Comparison of ENCODE assay signal across 8 mouse cellular contexts in genomic region chr6:51170414-51170813, GRCm38 (mm10).
DNase-seq lines count a peak whose midpoint lies in the region; ATAC-seq lines count a peak whose summit lies in the region.

No protein-coding gene starts in this region.

- DNase-seq in cerebellum, postnatal 10 days, result peak; percentile 80 to 82
- DNase-seq in cerebellum, adult 11-12 months, result no peak
- peak; percentile 46 for DNase-seq in liver, embryonic 11.5 days (ENCODE audit: low spot score)
- DNase-seq in natural killer cell, adult 2 months (ENCODE audit: low spot score in 2 of 2), result peak; percentile 50 to 59
- peak; percentile 74 for DNase-seq in yolk sac, embryonic 10.5 days (ENCODE audit: low spot score)

- ATAC-seq in activated CD4-positive, CD25-positive, alpha-beta regulatory T cell, adult 4 months, result peak; percentile 46
- no peak for ATAC-seq in forebrain, embryonic 13.5 days
- ATAC-seq in hindbrain, embryonic 15.5 days (ENCODE audit: low FRiP score, low read depth), result no peak
- ATAC-seq in liver, embryonic 11.5 days (replicated peaks; ENCODE audit: low FRiP score), result peak; percentile 54

- 0 out of 2 replicates have a peak overlapping the region, but pooled peaks have one; percentile 9 for H3K4me3 ChIP-seq in forebrain, embryonic 13.5 days
- H3K4me3 ChIP-seq in hindbrain, embryonic 15.5 days, result no peak overlapping the region
- peak overlapping the region; percentile 51 for H3K4me3 ChIP-seq in liver, embryonic 11.5 days (ENCODE audit: low read depth, low read length)

- peak overlapping the region; percentile 31; the same call in 1 of the 2 replicates for H3K27ac ChIP-seq in forebrain, embryonic 13.5 days
- peak overlapping the region; percentile 62; the same call in 1 of the 2 replicates for H3K27ac ChIP-seq in hindbrain, embryonic 15.5 days (replicated peaks)
- H3K27ac ChIP-seq in liver, embryonic 11.5 days (ENCODE audit: low read depth, low read length), result peak overlapping the region; percentile 94

- peaks cover 47% of the 10 kb centered on the region for H3K4me1 ChIP-seq in forebrain, embryonic 13.5 days
- H3K4me1 ChIP-seq in hindbrain, embryonic 15.5 days (replicated peaks), result peaks cover 19% of the 10 kb centered on the region
- peaks cover 13% of the 10 kb centered on the region for H3K4me1 ChIP-seq in liver, embryonic 11.5 days (replicated peaks; ENCODE audit: control insufficient read depth, insufficient read depth, low read length)

- H3K9ac ChIP-seq in forebrain, embryonic 13.5 days, result no peak overlapping the region
- H3K9ac ChIP-seq in hindbrain, embryonic 15.5 days, result no peak overlapping the region
- H3K9ac ChIP-seq in liver, embryonic 11.5 days (ENCODE audit: low read depth, low read length), result peak overlapping the region; percentile 68

- peaks cover 53% of the 10 kb centered on the region for H3K27me3 ChIP-seq in forebrain, embryonic 13.5 days
- H3K27me3 ChIP-seq in hindbrain, embryonic 15.5 days, result peaks cover 31% of the 10 kb centered on the region
- H3K27me3 ChIP-seq in liver, embryonic 11.5 days (replicated peaks; ENCODE audit: control insufficient read depth, insufficient read depth, low read length), result peaks cover 18% of the 10 kb centered on the region

- H3K36me3 ChIP-seq in forebrain, embryonic 13.5 days (ENCODE audit: poor library complexity, severe bottlenecking), result no peaks in the 10 kb centered on the region
- no peaks in the 10 kb centered on the region for H3K36me3 ChIP-seq in hindbrain, embryonic 15.5 days
- no peaks in the 10 kb centered on the region for H3K36me3 ChIP-seq in liver, embryonic 11.5 days (ENCODE audit: control insufficient read depth, insufficient read depth, low read length)

- 1% methylated on average over 11 of the region's 11 CpGs for WGBS in forebrain, embryonic 13.5 days
- WGBS in hindbrain, embryonic 15.5 days, result under 1% methylated on average over 11 of the region's 11 CpGs
- 0% methylated on average over 11 of the region's 11 CpGs for WGBS in liver, embryonic 11.5 days

- H3K4me2 ChIP-seq in forebrain, embryonic 13.5 days, result peak overlapping the region; percentile 48; the same call in 1 of the 2 replicates
- peak overlapping the region; percentile 6; the same call in 1 of the 2 replicates for H3K4me2 ChIP-seq in hindbrain, embryonic 15.5 days
- H3K4me2 ChIP-seq in liver, embryonic 11.5 days, result peak overlapping the region; percentile 78

- no peaks in the 10 kb centered on the region for H3K9me3 ChIP-seq in forebrain, embryonic 13.5 days (replicated peaks)
- no peaks in the 10 kb centered on the region for H3K9me3 ChIP-seq in hindbrain, embryonic 15.5 days
- no peaks in the 10 kb centered on the region for H3K9me3 ChIP-seq in liver, embryonic 11.5 days (ENCODE audit: control insufficient read depth, low read length)

Comparison
In these comparisons a context has a peak if more than half of its experiments do, and no peak if none do; other contexts are left out.
1. ATAC-seq: peak in activated CD4-positive, CD25-positive, alpha-beta regulatory T cell, adult 4 months (single experiment) and liver, embryonic 11.5 days (single experiment); none in forebrain, embryonic 13.5 days (single experiment) and hindbrain, embryonic 15.5 days (single experiment).
2. H3K27ac ChIP-seq: peak in every context shown above with its lines; median percentile 94 in liver, embryonic 11.5 days; 62 in hindbrain, embryonic 15.5 days; 31 in forebrain, embryonic 13.5 days.
3. H3K4me2 ChIP-seq: peak in every context shown above with its lines; median percentile 78 in liver, embryonic 11.5 days; 48 in forebrain, embryonic 13.5 days; 6 in hindbrain, embryonic 15.5 days.